Mouse (Mus musculus) kidney, embryonic 16.5 days (tissue): ENCODE measurements around the gene Ust. TPM values are rescaled to one million over a fixed set of nuclear protein-coding genes. Genes with fewer than 3 reads are reported as not detected.

Experiments
- ATAC-seq: fragments of 200-750 bp; cut with Nextera tagmentation; 2 replicates; pipeline ENCODE4 v1.8.0; 2017; ENCODE audit warnings: moderate TSS enrichment; ENCODE audit not compliant: low FRiP score, low TSS enrichment
- H3K27ac ChIP-seq: fragments of 300-500 bp; sonication (generic); 2 replicates; pipeline ENCODE4 v1.5.1; 2014; ENCODE audit warnings: low read length
- H3K27me3 ChIP-seq: fragments of 300-500 bp; sonication (generic); 2 replicates; pipeline ENCODE4 v1.6.1; 2014; ENCODE audit warnings: low read length, control low read depth, mixed read lengths; ENCODE audit not compliant: insufficient read depth
- H3K36me3 ChIP-seq: fragments of 300-500 bp; sonication (generic); 2 replicates; pipeline ENCODE4 v1.6.1; 2014; ENCODE audit warnings: low read length, control low read depth, mixed read lengths; ENCODE audit not compliant: insufficient read depth
- H3K4me1 ChIP-seq: fragments of 300-500 bp; sonication (generic); 2 replicates; pipeline ENCODE4 v1.6.1; 2014; ENCODE audit warnings: low read length, control low read depth, mixed read lengths; ENCODE audit not compliant: insufficient read depth
- H3K4me2 ChIP-seq: fragments of 300-500 bp; sonication (generic); replicated peaks from 2 replicates; pipeline ENCODE4 v1.6.1; 2014; ENCODE audit warnings: low read depth, low read length
- H3K4me3 ChIP-seq: fragments of 300-500 bp; sonication (generic); 2 replicates; pipeline ENCODE4 v1.5.1; 2014; ENCODE audit warnings: mild to moderate bottlenecking, low read length
- H3K9ac ChIP-seq: fragments of 300-500 bp; sonication (generic); replicated peaks from 2 replicates; pipeline ENCODE4 v1.6.1; 2014; ENCODE audit warnings: low read length
- H3K9me3 ChIP-seq: fragments of 300-500 bp; sonication (generic); 2 replicates; pipeline ENCODE4 v1.6.1; 2016; ENCODE audit warnings: low read length, control low read depth
- WGBS: fragments of 180-500 bp; shearing (Covaris S2); extraction: QIAGEN DNeasy Blood & Tissue Kit; methylation state at CpG from one replicate; pipeline ENCODE4 v1.1.7; 2014; 5-methylcytosine and 5-hydroxymethylcytosine counted together
- polyA plus RNA-seq: library from polyadenylated mRNA; unstranded; fragments of >200 nt; fragmentation: Nextera tagmentation; extraction: Ambion mirVana; gene quantifications from 2 replicates; pipeline ENCODE4 v1.2.1, GENCODE M21; 2015

The Ust gene
- polyA plus RNA-seq, 1 experiment from 2014 or later = 4.9 TPM

- Histone ChIP-seq H3K27ac (no peak overlapping the region), H3K4me2 (no peak overlapping the region), H3K4me3 (no peak overlapping the region), H3K36me3 (no peaks in the 10 kb centered on the region), H3K9me3 (no peaks in the 10 kb centered on the region), H3K9ac (no peak overlapping the region), H3K27me3 (no peaks in the 10 kb centered on the region), H3K4me1 (peaks cover 5% of the 10 kb centered on the region; the same call in 1 of the 2 replicates)
- ATAC-seq = no peak
- WGBS = 74% methylated on average over 5 of the region's 5 CpGs
Observed at GRCm38 (mm10) chr10:8177618-8178017, 341.0 kb downstream of the Ust start.

DNA sequence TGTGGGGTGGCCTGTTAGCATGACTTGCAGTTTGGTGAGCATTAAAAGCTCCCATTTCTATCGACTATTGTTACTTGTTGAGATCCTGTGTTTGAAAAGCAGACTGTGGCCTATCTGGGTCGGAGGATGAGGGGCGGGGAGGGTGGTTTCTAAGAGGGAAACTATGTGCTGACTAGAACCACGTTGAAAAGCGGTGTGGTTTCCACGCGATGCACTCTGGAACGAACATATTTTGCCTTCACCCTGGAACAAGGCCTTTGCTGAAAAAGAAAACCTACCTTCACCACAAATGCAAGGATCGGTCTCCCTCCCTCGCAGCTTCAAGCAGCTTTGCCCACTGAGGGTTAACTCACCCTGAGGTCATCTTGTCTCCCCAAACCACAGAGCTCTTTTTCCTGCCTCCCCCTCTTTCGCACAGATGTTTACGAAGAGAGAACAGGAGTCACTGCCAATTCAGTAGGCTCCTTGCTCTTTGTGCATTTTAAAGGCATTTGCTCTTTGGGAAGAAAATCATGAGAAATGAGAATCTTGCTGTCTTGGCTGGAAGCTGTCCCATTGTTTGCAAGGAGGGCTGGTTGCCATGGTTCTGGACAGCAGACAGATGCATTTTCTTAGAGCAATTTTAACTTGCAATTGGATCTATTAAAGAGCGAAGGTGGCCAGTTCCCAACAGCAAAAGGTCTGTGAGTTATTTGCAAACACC, 342.1 kb downstream of the Ust start:
- 59% methylated on average over 13 of the region's 13 CpGs for WGBS
- Histone ChIP-seq H3K4me3 (no peak overlapping the region), H3K4me2 (no peak overlapping the region), H3K27ac (no peak overlapping the region), H3K4me1 (no peaks in the 10 kb centered on the region), H3K36me3 (no peaks in the 10 kb centered on the region), H3K9ac (no peak overlapping the region), H3K9me3 (no peaks in the 10 kb centered on the region), H3K27me3 (no peaks in the 10 kb centered on the region)
- no peak for ATAC-seq

DNA sequence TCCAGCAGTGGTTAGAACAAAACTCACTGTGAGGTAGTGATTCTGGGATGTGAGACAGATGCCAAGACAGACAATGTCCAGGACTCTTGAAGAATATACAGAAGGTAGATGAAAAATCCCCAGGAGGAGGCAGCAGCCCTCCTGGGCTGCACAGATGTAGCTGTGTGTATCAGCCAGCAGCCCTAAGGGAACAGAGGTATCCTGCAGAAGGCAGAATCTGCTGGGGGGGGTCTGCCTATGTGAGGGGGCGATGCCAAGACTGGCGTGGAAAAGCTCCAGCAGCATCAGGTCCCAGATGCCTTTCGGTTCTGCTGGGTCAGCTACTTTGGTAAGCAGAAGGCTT, 342.6 kb downstream of the Ust start:
- Histone ChIP-seq H3K9ac (no peak overlapping the region), H3K36me3 (no peaks in the 10 kb centered on the region), H3K4me3 (no peak overlapping the region), H3K4me2 (no peak overlapping the region), H3K27ac (no peak overlapping the region), H3K27me3 (no peaks in the 10 kb centered on the region), H3K9me3 (no peaks in the 10 kb centered on the region), H3K4me1 (no peaks in the 10 kb centered on the region)
- 72% methylated on average over 3 of the region's 3 CpGs for WGBS
- no peak for ATAC-seq

DNA sequence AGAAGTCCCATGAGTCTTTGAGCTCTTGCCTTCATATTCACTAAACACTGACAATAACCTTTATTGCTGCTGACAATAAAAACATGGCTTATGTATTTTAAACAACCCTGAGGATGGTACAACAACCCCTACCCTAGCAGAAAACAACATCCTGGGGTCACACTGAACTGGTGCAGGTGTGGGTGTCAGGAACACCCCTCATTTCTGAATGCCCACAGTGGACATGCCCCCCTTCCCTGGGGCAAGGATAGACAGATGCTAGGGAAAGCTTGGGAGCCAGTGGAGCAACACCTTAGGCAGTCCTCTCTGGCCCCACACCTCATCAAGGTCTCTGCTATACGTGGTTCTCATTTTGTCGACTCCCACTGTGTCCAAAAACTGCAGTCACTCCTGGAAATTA, 343.9 kb downstream of the Ust start:
- Histone ChIP-seq H3K36me3 (no peaks in the 10 kb centered on the region), H3K4me2 (no peak overlapping the region), H3K9ac (no peak overlapping the region), H3K4me1 (no peaks in the 10 kb centered on the region), H3K9me3 (0 out of 2 replicates have a peak, but pooled peaks cover 5% of the 10 kb centered on the region), H3K27ac (no peak overlapping the region), H3K4me3 (no peak overlapping the region), H3K27me3 (no peaks in the 10 kb centered on the region)
- ATAC-seq = no peak
- 57% methylated on average over 2 of the region's 2 CpGs for WGBS

- Histone ChIP-seq H3K9ac (no peak overlapping the region), H3K27ac (no peak overlapping the region), H3K4me3 (no peak overlapping the region), H3K4me2 (no peak overlapping the region), H3K4me1 (no peaks in the 10 kb centered on the region), H3K27me3 (no peaks in the 10 kb centered on the region), H3K9me3 (peaks cover 9% of the 10 kb centered on the region; the same call in 1 of the 2 replicates), H3K36me3 (no peaks in the 10 kb centered on the region)
- 68% methylated on average over 7 of the region's 7 CpGs for WGBS
- no peak for ATAC-seq
Observed at GRCm38 (mm10) chr10:8174230-8174629, 344.4 kb downstream of the Ust start.

DNA sequence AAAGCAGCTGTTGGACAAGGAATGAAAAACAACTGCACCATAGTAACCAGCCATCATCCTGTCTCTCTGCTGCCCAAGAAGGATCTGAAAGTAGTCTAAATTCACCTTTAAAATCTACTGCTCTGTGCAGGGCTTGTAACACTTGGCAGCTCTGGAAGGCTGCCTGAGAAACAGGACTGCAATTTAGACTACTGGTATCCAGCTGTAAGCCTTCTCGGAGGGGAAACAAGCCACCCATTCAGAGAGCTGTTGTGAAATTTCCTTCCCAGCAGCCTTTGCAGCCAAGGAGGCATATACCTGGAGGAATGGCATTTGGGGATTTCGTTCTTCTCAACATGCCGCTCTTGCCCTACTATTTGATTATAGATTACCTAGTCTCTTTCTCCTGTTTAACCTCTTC, 345.6 kb downstream of the Ust start:
- H3K36me3 ChIP-seq = no peaks in the 10 kb centered on the region
- H3K27me3 ChIP-seq = no peaks in the 10 kb centered on the region
- no peak overlapping the region for H3K9ac ChIP-seq
- H3K9me3 ChIP-seq = peaks cover 21% of the 10 kb centered on the region
- no peak overlapping the region for H3K4me2 ChIP-seq
- ATAC-seq = no peak
- H3K4me1 ChIP-seq = no peaks in the 10 kb centered on the region
- H3K4me3 ChIP-seq = no peak overlapping the region
- WGBS = 81% methylated on average over 3 of the region's 3 CpGs
- H3K27ac ChIP-seq = no peak overlapping the region

DNA sequence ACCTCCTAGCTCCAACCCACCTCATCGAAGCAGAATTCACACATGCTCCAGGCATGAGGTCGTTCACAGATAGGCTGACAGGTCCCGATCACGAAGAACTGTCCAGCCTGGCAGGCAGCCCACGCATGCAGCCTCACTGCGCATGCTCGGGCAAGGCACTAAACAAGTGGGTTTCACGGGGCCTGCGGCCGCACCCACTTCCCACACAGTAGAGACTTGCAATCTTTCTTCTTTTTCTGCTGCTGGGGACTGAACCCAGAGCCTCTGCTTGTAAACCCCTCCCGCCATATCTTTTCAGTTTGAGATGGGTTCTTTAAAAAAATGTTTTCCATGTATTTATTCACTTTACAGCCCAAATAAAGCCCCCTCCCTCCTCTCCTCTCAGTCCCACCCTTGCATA, 347.1 kb downstream of the Ust start:
- Histone ChIP-seq H3K27me3 (no peaks in the 10 kb centered on the region), H3K9ac (no peak overlapping the region), H3K4me3 (no peak overlapping the region), H3K4me2 (no peak overlapping the region), H3K4me1 (no peaks in the 10 kb centered on the region), H3K27ac (no peak overlapping the region), H3K9me3 (peaks cover 21% of the 10 kb centered on the region), H3K36me3 (no peaks in the 10 kb centered on the region)
- 85% methylated on average over 11 of the region's 11 CpGs for WGBS
- no peak for ATAC-seq
